Mouse (Mus musculus) layer of hippocampus, postnatal 36 days (tissue): Measurements from ENCODE around the gene Itih1. TPM values are rescaled to one million over a fixed set of nuclear protein-coding genes. Genes with fewer than 3 reads are reported as not detected.
A peak's percentile ranks its signal among the peaks of the same experiment; 100 is the strongest.

Experiments used
- DNase-seq, 2 experiments: peaks; one replicate each; pipeline ENCODE4 v3.0.0; 2022
- total RNA-seq, 2 experiments: library from RNA; stranded (reverse); gene quantifications; 2 replicates each; pipeline ENCODE4 v1.2.3; 2021

Gene Itih1
- total RNA-seq: not detected

- DNase-seq: no peak
These were observed at the start of gene Itih1 for GRCm38 (mm10) chr14:30943038-30943437. Gene Itih1 (minus strand): TSS chr14:30943289.

- DNase-seq: no peak
These were observed 33.1 kb upstream of the Itih1 start for GRCm38 (mm10) chr14:30976222-30976621.

GRCm38 (mm10) chr14:30974204-30974603, 31.1 kb upstream of the Itih1 start:
- peak; percentile 29 to 33 for DNase-seq

- DNase-seq: no peak
These were observed 17.3 kb upstream of the Itih1 start for GRCm38 (mm10) chr14:30960366-30960765.

GRCm38 (mm10) chr14:30959031-30959430, 15.9 kb upstream of the Itih1 start:
- DNase-seq: no peak

GRCm38 (mm10) chr14:30958517-30958916, 15.4 kb upstream of the Itih1 start:
- no peak for DNase-seq

- DNase-seq: peak; percentile 97
These were observed 8.2 kb upstream of the Itih1 start, which contains the start of gene Nek4 for GRCm38 (mm10) chr14:30951154-30951825. Gene Nek4 (plus strand): TSS chr14:30951377.

- no peak for DNase-seq
These were observed 6.9 kb upstream of the Itih1 start for GRCm38 (mm10) chr14:30949986-30950385.

GRCm38 (mm10) chr14:30944745-30945144, 1.7 kb upstream of the Itih1 start:
- no peak for DNase-seq

- DNase-seq: peak; percentile 48 to 51
These were observed 978 bp upstream of the Itih1 start for GRCm38 (mm10) chr14:30943860-30944674.

GRCm38 (mm10) chr14:30942254-30942653, 835 bp downstream of the Itih1 start:
- no peak for DNase-seq

GRCm38 (mm10) chr14:30933351-30933750, 9.7 kb downstream of the Itih1 start:
- DNase-seq: no peak

GRCm38 (mm10) chr14:30930386-30930785, 12.7 kb downstream of the Itih1 start:
- DNase-seq: no peak

GRCm38 (mm10) chr14:30925492-30925891, 17.6 kb downstream of the Itih1 start:
- no peak for DNase-seq

GRCm38 (mm10) chr14:30923375-30924105, 19.5 kb downstream of the Itih1 start, which contains the start of gene Itih3:
Gene Itih3 (minus strand): TSS chr14:30923760.
- peak; percentile 24 to 31 for DNase-seq

GRCm38 (mm10) chr14:30922053-30922670, 20.9 kb downstream of the Itih1 start:
- no peak for DNase-seq

- no peak for DNase-seq
These were observed 26.6 kb downstream of the Itih1 start for GRCm38 (mm10) chr14:30916516-30916915.

GRCm38 (mm10) chr14:30913404-30913803, 29.7 kb downstream of the Itih1 start:
- no peak for DNase-seq

GRCm38 (mm10) chr14:30912641-30913040, 30.4 kb downstream of the Itih1 start:
- DNase-seq: no peak

GRCm38 (mm10) chr14:30911141-30911540, 31.9 kb downstream of the Itih1 start:
- DNase-seq: no peak

GRCm38 (mm10) chr14:30907814-30908265, 35.2 kb downstream of the Itih1 start:
- DNase-seq: no peak

GRCm38 (mm10) chr14:30906001-30906400, 37.1 kb downstream of the Itih1 start:
- DNase-seq: no peak
